Mouse (Mus musculus) cortical plate, adult 2 months (tissue): ENCODE data around the gene Uncx. TPM values are rescaled to one million over a fixed set of nuclear protein-coding genes. Genes with fewer than 3 reads are reported as not detected.

ENCODE experiments used
- H3K27ac ChIP-seq: fragments of 200-500 bp; 2 replicates; pipeline ENCODE4 v1.5.1; 2012; ENCODE audit warnings: low read length, control low read depth, inconsistent platforms; ENCODE audit not compliant: insufficient read depth
- H3K4me1 ChIP-seq: fragments of 200-500 bp; 2 replicates; pipeline ENCODE4 v1.6.1; 2011; ENCODE audit warnings: low read length; ENCODE audit not compliant: control insufficient read depth, insufficient read depth
- H3K4me3 ChIP-seq: fragments of 200-500 bp; 2 replicates; pipeline ENCODE4 v1.5.1; 2011; ENCODE audit warnings: mild to moderate bottlenecking, low read length, control low read depth; ENCODE audit not compliant: insufficient read depth
- CTCF ChIP-seq: fragments of 200-500 bp; IDR thresholded peaks from 2 replicates; pipeline ENCODE4 v1.5.1; 2011; ENCODE audit warnings: mild to moderate bottlenecking, control low read depth, low read length; ENCODE audit not compliant: insufficient read depth; ENCODE audit errors: extremely low read depth
- POLR2A ChIP-seq: fragments of 200-500 bp; IDR thresholded peaks from 2 replicates; pipeline ENCODE4 v1.6.1; 2011; ENCODE audit warnings: mild to moderate bottlenecking, low read length, control low read depth; ENCODE audit not compliant: insufficient read depth; ENCODE audit errors: extremely low read depth
- polyA plus RNA-seq: library from polyadenylated mRNA; depleted of rRNA; stranded (reverse); fragments of >200 nt; gene quantifications from 2 replicates; pipeline ENCODE4 v1.2.3, GENCODE M21; 2012

Gene Uncx
- polyA plus RNA-seq, 1 experiment = not detected

GRCm38 (mm10) chr5:139561363-139562001 is 18.2 kb downstream of the Uncx start:
- Histone ChIP-seq H3K4me3 (no peak overlapping the region), H3K4me1 (no peaks in the 10 kb centered on the region), H3K27ac (no peak overlapping the region)
- TF ChIP-seq POLR2A (no peak), CTCF (no peak)

- no peak overlapping the region for H3K27ac ChIP-seq
- TF ChIP-seq POLR2A (no peak), CTCF (no peak)
- H3K4me3 ChIP-seq = no peak overlapping the region
- no peaks in the 10 kb centered on the region for H3K4me1 ChIP-seq
These were observed 21.4 kb downstream of the Uncx start for GRCm38 (mm10) chr5:139564663-139565062.

GRCm38 (mm10) chr5:139565462-139565861 is 22.2 kb downstream of the Uncx start:
- Histone ChIP-seq H3K4me3 (no peak overlapping the region), H3K4me1 (no peaks in the 10 kb centered on the region), H3K27ac (no peak overlapping the region)
- TF ChIP-seq CTCF = no peak
- no peak for TF ChIP-seq POLR2A

DNA sequence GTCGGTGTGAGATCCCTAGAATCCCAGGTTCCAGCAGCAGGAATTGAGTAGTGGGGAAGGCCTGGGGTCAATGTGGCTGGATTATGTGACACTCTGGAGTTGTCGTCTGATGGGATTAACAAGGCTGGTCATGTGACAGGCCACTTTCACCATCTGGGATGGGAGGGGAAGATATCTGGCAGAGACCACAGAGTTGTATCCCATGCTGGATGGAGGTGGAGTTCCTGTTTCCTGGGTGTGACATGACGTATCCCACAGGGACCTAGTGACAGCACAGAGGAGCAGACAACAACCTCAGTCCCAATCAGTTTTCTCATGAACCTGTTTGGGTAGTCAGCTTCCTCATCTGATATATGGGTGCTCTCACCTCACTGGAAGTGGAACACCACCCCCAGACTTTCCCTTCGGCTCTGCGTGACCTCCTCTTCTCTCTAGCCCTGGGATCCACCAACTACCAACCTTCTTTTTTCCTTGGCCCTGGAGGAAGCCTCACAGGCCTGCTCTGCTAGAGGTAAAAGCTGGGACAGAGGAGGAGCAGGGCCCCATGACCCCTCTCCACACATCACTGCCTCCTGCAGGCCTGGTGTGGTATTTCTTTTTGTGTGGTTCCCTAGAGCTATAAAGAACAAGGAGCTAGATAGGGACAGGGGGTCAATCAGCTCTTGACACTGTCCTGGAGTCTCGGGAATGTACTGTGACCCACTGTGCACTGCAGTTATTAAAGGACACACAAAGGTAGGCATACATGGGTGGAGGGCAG is 23.5 kb downstream of the Uncx start:
- Histone ChIP-seq H3K4me3 (no peak overlapping the region), H3K27ac (no peak overlapping the region), H3K4me1 (no peaks in the 10 kb centered on the region)
- TF ChIP-seq CTCF = no peak
- no peak for TF ChIP-seq POLR2A

- Histone ChIP-seq H3K4me3 (no peak overlapping the region), H3K27ac (no peak overlapping the region), H3K4me1 (no peaks in the 10 kb centered on the region)
- TF ChIP-seq CTCF = no peak
- TF ChIP-seq POLR2A = no peak
These were observed 24.8 kb downstream of the Uncx start for GRCm38 (mm10) chr5:139568079-139568478.

GRCm38 (mm10) chr5:139572526-139572925 is 29.2 kb downstream of the Uncx start:
- Histone ChIP-seq H3K4me1 (no peaks in the 10 kb centered on the region), H3K27ac (no peak overlapping the region), H3K4me3 (no peak overlapping the region)
- TF ChIP-seq POLR2A (no peak), CTCF (no peak)

DNA sequence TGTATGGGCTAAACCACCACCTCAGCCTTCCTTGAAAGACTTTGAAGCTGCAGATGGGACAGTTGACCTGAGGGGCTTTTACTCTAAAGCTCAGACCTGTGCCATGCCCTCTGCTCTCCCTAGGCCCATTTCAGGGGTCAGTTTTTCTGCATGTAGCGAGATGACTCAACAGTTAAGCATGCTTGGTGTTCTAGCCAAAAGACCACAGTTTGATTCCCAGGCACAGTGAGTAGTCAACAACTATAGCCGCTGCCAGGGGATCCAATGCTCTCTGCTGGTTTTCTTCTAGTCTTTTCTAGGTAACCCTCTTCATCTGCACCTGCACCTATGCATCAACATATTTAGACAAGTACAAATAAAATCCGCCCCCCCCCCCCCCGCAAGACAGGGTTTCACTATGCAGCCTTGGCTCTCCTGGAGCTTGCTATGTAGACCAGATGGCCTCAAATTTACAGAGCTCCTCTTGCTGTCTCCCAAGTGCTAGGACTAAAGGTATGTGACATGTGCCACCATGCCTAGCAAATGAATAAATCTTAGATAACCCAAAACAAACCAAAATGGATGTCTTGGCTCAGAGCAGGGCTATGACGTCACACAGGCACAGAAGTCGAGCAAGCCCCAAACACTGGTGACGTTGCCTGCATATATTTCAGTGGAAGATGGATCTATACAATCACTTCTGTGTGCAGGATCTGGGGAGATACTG is 30.5 kb downstream of the Uncx start:
- TF ChIP-seq CTCF = no peak
- TF ChIP-seq POLR2A = no peak
- Histone ChIP-seq H3K27ac (no peak overlapping the region), H3K4me1 (no peaks in the 10 kb centered on the region), H3K4me3 (no peak overlapping the region)

- Histone ChIP-seq H3K27ac (no peak overlapping the region), H3K4me3 (no peak overlapping the region), H3K4me1 (no peaks in the 10 kb centered on the region)
- TF ChIP-seq POLR2A = no peak
- no peak for TF ChIP-seq CTCF
These were observed 31.8 kb downstream of the Uncx start for GRCm38 (mm10) chr5:139575054-139575453.

DNA sequence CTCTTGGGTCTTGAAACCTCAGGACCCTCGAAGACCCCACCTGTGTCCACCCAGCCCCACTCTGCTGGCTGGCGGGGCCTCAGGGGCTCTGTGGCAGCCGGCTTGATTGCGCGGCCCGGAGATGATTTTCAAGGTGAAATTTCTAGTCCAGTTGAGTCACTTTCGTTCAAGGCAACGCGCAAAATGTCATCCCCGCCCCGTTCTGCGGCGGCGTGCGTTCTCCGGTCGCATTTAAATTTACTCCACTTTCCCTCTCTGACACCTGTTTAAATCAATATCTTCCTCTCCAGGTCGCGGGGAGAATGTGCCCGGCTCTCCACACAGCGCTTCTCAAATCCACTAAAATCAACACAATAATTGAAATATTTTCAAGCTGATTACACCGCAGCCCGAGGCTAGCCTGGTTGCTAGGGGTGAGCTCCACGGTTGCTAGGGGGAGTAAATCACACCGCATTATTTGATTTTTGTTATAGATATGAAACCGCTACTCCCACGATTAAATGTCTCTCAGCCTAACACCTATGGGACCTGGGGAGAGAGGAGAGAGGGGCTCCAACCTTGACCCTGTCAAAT is 37.0 kb downstream of the Uncx start:
- H3K4me1 ChIP-seq = no peaks in the 10 kb centered on the region
- H3K4me3 ChIP-seq = no peak overlapping the region
- TF ChIP-seq CTCF (no peak), POLR2A (no peak)
- no peak overlapping the region for H3K27ac ChIP-seq
